Mouse (Mus musculus): ENCODE measurements at regions not wholly inside any gene's neighbourhood (a gene's known extent, or its start where the extent isn't known, plus 50 kb on each side); places are given as distances from the start of the nearest gene placed in this dataset.
A peak's percentile ranks its signal among the peaks of the same experiment; 100 is the strongest.
"Not testable (repeated sequence)": the region's sequence is repeated elsewhere in the genome, so short reads cannot be mapped to it uniquely, and the experiment has no call there.

DNA sequence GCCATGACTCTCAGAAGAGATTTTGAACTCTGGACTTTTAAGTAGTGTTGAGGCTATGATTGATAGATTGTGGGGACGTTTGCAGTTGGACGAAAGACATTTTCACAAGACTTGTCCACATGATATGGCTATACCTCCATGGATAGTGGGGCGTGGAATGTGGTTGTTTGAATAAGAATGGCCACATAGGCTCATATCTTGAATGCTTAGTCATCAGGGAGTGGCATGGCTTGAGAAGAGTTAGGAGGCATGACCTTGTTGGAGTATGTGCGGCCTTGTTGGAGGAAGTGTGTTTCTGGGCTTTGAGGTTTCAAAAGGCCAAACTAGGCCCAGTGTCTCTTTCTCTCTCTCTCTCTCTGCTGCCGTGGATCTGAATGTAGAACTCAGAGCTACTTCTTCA lies 204.7 kb upstream of the Pclo start:
- no peak overlapping the region for H3K4me3 ChIP-seq
- no peak for DNase-seq (ENCODE audit: low spot score in 2 of 2)

DNA sequence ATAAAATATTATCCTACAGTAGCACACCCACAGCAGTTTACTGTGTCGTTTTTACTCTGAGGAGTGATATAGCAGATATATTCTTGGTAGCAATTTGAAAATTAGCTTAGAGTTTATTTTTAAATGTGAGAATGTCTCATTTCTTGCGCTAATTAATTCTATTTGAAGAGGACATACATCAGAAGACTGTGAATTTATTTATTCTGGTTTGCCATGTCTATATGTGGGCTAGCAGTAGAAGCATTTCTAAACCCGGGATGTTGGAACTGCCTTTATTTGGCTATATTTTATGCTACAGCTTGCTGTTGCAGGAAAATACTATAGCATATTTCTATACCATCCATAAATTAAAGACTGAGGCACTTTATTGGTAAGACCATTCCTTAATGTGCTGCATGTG lies 203.0 kb upstream of the Pclo start:
- Histone ChIP-seq H3K4me3 (no peak overlapping the region), H3K27ac (no peak overlapping the region)
- DNase-seq (ENCODE audit: low spot score in 2 of 2): no peak
- TF ChIP-seq CTCF (conservative IDR thresholded peaks at IDR 0.05): no peak

More for the DNA sequence above, 204.7 kb upstream of the Pclo start:
- H3K27ac ChIP-seq: no peak overlapping the region
- no peak for TF ChIP-seq CTCF (conservative IDR thresholded peaks at IDR 0.05)

DNA sequence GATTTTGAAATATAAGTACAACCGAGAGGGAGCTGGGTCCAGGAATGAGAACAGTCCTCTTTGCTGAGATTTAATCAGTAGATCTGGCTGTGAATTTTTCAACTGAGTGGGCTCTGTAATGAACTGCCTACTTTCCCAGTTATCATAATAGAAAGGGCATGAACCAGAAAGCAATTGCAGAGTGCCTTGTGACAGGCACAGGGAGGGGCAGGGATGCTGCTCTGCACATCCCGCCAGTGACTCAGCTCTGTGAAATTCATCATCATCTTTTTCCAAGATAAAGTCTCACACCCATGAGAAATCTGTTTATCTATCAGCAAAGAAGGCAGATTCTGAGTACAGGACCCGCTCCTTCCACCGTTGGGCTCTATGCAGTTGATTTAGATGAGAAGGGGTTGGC lies 194.5 kb upstream of the Pclo start:
- TF ChIP-seq CTCF (conservative IDR thresholded peaks at IDR 0.05): no peak

DNA sequence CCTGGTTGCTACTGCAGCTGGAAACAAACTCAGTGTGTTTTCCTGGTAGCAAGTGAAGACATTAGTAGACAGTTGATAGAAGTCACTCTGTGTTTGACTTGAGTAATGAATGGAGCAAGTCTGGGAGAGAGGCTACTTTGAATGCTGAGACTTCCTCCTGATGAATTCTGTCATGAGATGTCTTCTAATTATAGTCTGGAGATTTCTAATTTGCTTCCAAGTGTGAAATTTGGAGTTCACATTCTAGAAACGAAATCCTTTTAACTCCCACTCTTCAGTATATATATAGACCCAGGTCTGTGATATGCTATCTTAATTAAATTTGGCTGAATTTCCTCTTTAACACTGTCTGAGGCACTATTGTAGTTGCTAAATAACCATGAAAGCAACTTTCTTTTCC lies 192.7 kb upstream of the Pclo start:
- no peak for DNase-seq (ENCODE audit: low spot score in 2 of 2)
- no peak overlapping the region for H3K27ac ChIP-seq
- no peak for TF ChIP-seq CTCF (conservative IDR thresholded peaks at IDR 0.05)
- H3K4me3 ChIP-seq: no peak overlapping the region

More for the DNA sequence above, 194.5 kb upstream of the Pclo start:
- peak in 1 of 2 experiments; percentile 12 for DNase-seq (ENCODE audit: low spot score in 2 of 2)
- no peak overlapping the region for H3K4me3 ChIP-seq
- H3K27ac ChIP-seq: no peak overlapping the region

DNA sequence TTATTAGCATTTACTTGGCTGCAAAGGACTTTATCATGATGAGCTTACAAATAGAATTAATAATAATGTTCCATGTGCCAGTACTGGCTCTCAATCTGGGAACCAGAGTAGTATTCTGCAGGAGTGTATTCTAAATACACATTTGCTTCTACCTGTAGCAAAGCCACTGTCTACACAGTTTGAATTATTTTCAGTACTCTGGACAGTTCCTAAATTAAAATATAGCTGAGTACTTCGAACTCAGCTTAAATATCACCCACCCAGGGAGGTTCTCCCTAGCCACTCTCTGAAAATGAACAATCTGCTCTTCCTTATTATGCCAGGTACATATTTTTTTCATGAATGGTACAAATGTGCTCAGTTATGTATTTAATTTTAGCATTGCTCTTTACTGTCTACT lies 154.3 kb upstream of the Pclo start:
- no peak for DNase-seq (ENCODE audit: low spot score in 2 of 2)
- no peak for TF ChIP-seq CTCF (conservative IDR thresholded peaks at IDR 0.05)
- H3K4me3 ChIP-seq: no peak overlapping the region
- H3K27ac ChIP-seq: no peak overlapping the region

GRCm38 (mm10) chr5:14389184-14389890 lies 125.4 kb upstream of the Pclo start:
- Histone ChIP-seq H3K4me3 (no peak overlapping the region), H3K27ac (no peak overlapping the region)
- peak; percentile 82 for TF ChIP-seq CTCF (conservative IDR thresholded peaks at IDR 0.05)
- peak; percentile 59 to 81 for DNase-seq (ENCODE audit: low spot score in 2 of 2)

GRCm38 (mm10) chr5:14391793-14392192 lies 122.9 kb upstream of the Pclo start:
- H3K4me3 ChIP-seq: no peak overlapping the region
- no peak for TF ChIP-seq CTCF (conservative IDR thresholded peaks at IDR 0.05)
- H3K27ac ChIP-seq: no peak overlapping the region
- DNase-seq (ENCODE audit: low spot score in 2 of 2): no peak

GRCm38 (mm10) chr5:14403381-14403780 lies 111.3 kb upstream of the Pclo start:
- not testable (repeated sequence) for H3K27ac ChIP-seq; H3K4me3 ChIP-seq; DNase-seq (ENCODE audit: low spot score in 2 of 2)

DNA sequence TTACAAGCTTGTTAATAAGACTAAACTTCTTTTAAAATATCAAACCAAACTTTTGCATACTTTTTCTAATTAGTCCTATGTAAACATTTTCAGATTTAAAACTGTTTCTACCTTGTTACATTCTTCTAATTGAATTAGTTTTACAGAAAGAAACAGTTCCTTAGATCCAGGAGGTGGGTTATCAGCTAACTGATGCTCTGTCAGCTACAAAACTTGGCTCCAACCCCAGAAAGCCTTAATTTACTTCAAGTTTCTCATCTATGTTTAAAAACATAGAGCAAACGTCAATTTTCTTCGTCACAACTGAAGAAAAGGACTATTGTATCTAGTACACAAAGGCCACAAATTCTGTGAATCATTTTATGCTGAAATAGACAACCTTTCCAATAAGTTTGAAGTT lies 110.4 kb upstream of the Pclo start:
- Histone ChIP-seq H3K27ac (no peak overlapping the region), H3K4me3 (no peak overlapping the region)
- no peak for TF ChIP-seq CTCF (conservative IDR thresholded peaks at IDR 0.05)
- no peak for DNase-seq (ENCODE audit: low spot score in 2 of 2)

GRCm38 (mm10) chr5:14415234-14415862 lies 99.4 kb upstream of the Pclo start:
- DNase-seq (ENCODE audit: low spot score in 2 of 2): peak; percentile 18 to 23
- no peak overlapping the region for H3K4me3 ChIP-seq
- no peak overlapping the region for H3K27ac ChIP-seq
- no peak for TF ChIP-seq CTCF (conservative IDR thresholded peaks at IDR 0.05)

GRCm38 (mm10) chr5:14453082-14453481 lies 61.6 kb upstream of the Pclo start:
- Histone ChIP-seq H3K4me3 (no peak overlapping the region), H3K27ac (no peak overlapping the region)
- no peak for TF ChIP-seq CTCF (conservative IDR thresholded peaks at IDR 0.05)
- no peak for DNase-seq (ENCODE audit: low spot score in 2 of 2)
